Mouse (Mus musculus) thymus, adult 2 months (tissue): ENCODE results near the gene Sorcs3. TPM values are rescaled to one million over a fixed set of nuclear protein-coding genes. Genes with fewer than 3 reads are reported as not detected.

Experiments used
- DNase-seq: peaks from one replicate; pipeline ENCODE4 v3.0.0; 2021
- H3K27ac ChIP-seq: fragments of 200-500 bp; 2 replicates; pipeline ENCODE4 v1.5.1; 2012; ENCODE audit warnings: low read length, control low read depth; ENCODE audit not compliant: control insufficient read depth, insufficient read depth
- H3K27me3 ChIP-seq: fragments of 200-500 bp; 2 replicates; pipeline ENCODE4 v1.6.1; 2012; ENCODE audit warnings: mild to moderate bottlenecking, low read length, moderate library complexity, mixed read lengths; ENCODE audit not compliant: control insufficient read depth, insufficient read depth
- H3K36me3 ChIP-seq: fragments of 200-500 bp; 2 replicates; pipeline ENCODE4 v1.6.1; 2012; ENCODE audit warnings: mild to moderate bottlenecking, low read length, moderate library complexity; ENCODE audit not compliant: control insufficient read depth, insufficient read depth
- H3K4me1 ChIP-seq: fragments of 200-500 bp; replicated peaks from 2 replicates; pipeline ENCODE4 v1.6.1; 2012; ENCODE audit warnings: low read length; ENCODE audit not compliant: control insufficient read depth, insufficient read depth
- H3K4me3 ChIP-seq: fragments of 200-500 bp; 2 replicates; pipeline ENCODE4 v1.5.1; 2012; ENCODE audit warnings: mild to moderate bottlenecking, low read length, control low read depth, moderate library complexity; ENCODE audit not compliant: control insufficient read depth, insufficient read depth
- CTCF ChIP-seq: fragments of 200-500 bp; IDR thresholded peaks from 2 replicates; pipeline ENCODE4 v1.5.1; 2012; ENCODE audit warnings: mild to moderate bottlenecking, control low read depth, low read length, moderate library complexity, borderline replicate concordance; ENCODE audit not compliant: control insufficient read depth, poor library complexity, insufficient read depth; ENCODE audit errors: extremely low read depth
- POLR2A ChIP-seq: fragments of 200-500 bp; IDR thresholded peaks from 2 replicates; pipeline ENCODE4 v1.6.1; 2012; ENCODE audit warnings: mild to moderate bottlenecking, low read length, control low read depth, moderate library complexity; ENCODE audit not compliant: control insufficient read depth, poor library complexity, insufficient read depth; ENCODE audit errors: extremely low read depth
- WGBS: fragments of 180-500 bp; shearing (Covaris S2); methylation state at CpG from one replicate; pipeline ENCODE4 v1.1.7; 2018; 5-methylcytosine and 5-hydroxymethylcytosine counted together
- polyA plus RNA-seq: library from polyadenylated mRNA; depleted of rRNA; stranded (reverse); fragments of >200 nt; gene quantifications from 2 replicates; pipeline ENCODE4 v1.2.3, GENCODE M21; 2012

Gene Sorcs3
- polyA plus RNA-seq, 1 experiment: 0.18 TPM

- no peak for TF ChIP-seq POLR2A
- TF ChIP-seq CTCF: no peak
- Histone ChIP-seq H3K4me3 (no peak overlapping the region), H3K36me3 (no peaks in the 10 kb centered on the region), H3K27me3 (no peaks in the 10 kb centered on the region), H3K4me1 (no peaks in the 10 kb centered on the region), H3K27ac (no peak overlapping the region)
- 52% methylated on average over 1 of the region's 1 CpGs for WGBS
- no peak for DNase-seq
These were observed 500.6 kb downstream of the Sorcs3 start for GRCm38 (mm10) chr19:48706267-48706923.

GRCm38 (mm10) chr19:48706924-48707320 lies 501.1 kb downstream of the Sorcs3 start:
- TF ChIP-seq CTCF (no peak), POLR2A (no peak)
- Histone ChIP-seq H3K36me3 (no peaks in the 10 kb centered on the region), H3K27ac (no peak overlapping the region), H3K4me3 (no peak overlapping the region), H3K4me1 (no peaks in the 10 kb centered on the region), H3K27me3 (no peaks in the 10 kb centered on the region)
- DNase-seq: no peak
- 76% methylated on average over 1 of the region's 1 CpGs for whole genome bisulfite sequencing

- no peak for TF ChIP-seq CTCF
- TF ChIP-seq POLR2A: no peak
- H3K27ac ChIP-seq: no peak overlapping the region
- no peaks in the 10 kb centered on the region for H3K36me3 ChIP-seq
- no peak overlapping the region for H3K4me3 ChIP-seq
- H3K27me3 ChIP-seq: no peaks in the 10 kb centered on the region
- no peaks in the 10 kb centered on the region for H3K4me1 ChIP-seq
- no peak for DNase-seq
- WGBS: 83% methylated on average over 6 of the region's 6 CpGs
These were observed 520.1 kb downstream of the Sorcs3 start for GRCm38 (mm10) chr19:48725851-48726419.

- WGBS: 96% methylated on average over 3 of the region's 3 CpGs
- TF ChIP-seq POLR2A (no peak), CTCF (no peak)
These were observed 521.2 kb downstream of the Sorcs3 start for GRCm38 (mm10) chr19:48727048-48727447.

GRCm38 (mm10) chr19:48727601-48728000 lies 521.8 kb downstream of the Sorcs3 start:
- WGBS: 91% methylated on average over 5 of the region's 5 CpGs
- TF ChIP-seq POLR2A (no peak), CTCF (no peak)
- Histone ChIP-seq H3K4me1 (no peaks in the 10 kb centered on the region), H3K36me3 (no peaks in the 10 kb centered on the region), H3K27ac (no peak overlapping the region), H3K27me3 (no peaks in the 10 kb centered on the region), H3K4me3 (no peak overlapping the region)
- no peak for DNase-seq

More at GRCm38 (mm10) chr19:48727048-48727447, 521.2 kb downstream of the Sorcs3 start:
- H3K36me3 ChIP-seq: no peaks in the 10 kb centered on the region
- no peaks in the 10 kb centered on the region for H3K4me1 ChIP-seq
- H3K27me3 ChIP-seq: no peaks in the 10 kb centered on the region
- H3K4me3 ChIP-seq: no peak overlapping the region
- no peak overlapping the region for H3K27ac ChIP-seq
- DNase-seq: no peak

GRCm38 (mm10) chr19:48731731-48732130 lies 525.9 kb downstream of the Sorcs3 start:
- H3K4me3 ChIP-seq: no peak overlapping the region
- TF ChIP-seq CTCF (no peak), POLR2A (no peak)
- no peaks in the 10 kb centered on the region for H3K27me3 ChIP-seq
- no peak for DNase-seq
- H3K27ac ChIP-seq: no peak overlapping the region
- no peaks in the 10 kb centered on the region for H3K4me1 ChIP-seq
- no peaks in the 10 kb centered on the region for H3K36me3 ChIP-seq
- WGBS: 94% methylated on average over 10 of the region's 10 CpGs
